Mouse (Mus musculus) limb, embryonic 10.5 days (tissue): ENCODE results near the gene Rbbp4. TPM values are rescaled to one million over a fixed set of nuclear protein-coding genes. Genes with fewer than 3 reads are reported as not detected.

Source experiments
- DNase-seq: peaks from one replicate; pipeline ENCODE4 v3.0.0-alpha.2; 2017; ENCODE audit warnings: low spot score
- H3K27ac ChIP-seq: fragments of 300-500 bp; sonication (generic); 2 replicates; pipeline ENCODE4 v1.5.1; 2016; ENCODE audit warnings: mild to moderate bottlenecking
- H3K27me3 ChIP-seq: fragments of 300-500 bp; sonication (generic); 2 replicates; pipeline ENCODE4 v1.6.1; 2016; ENCODE audit warnings: low read depth, mild to moderate bottlenecking; ENCODE audit not compliant: poor library complexity, severe bottlenecking
- H3K36me3 ChIP-seq: fragments of 300-500 bp; sonication (generic); 2 replicates; pipeline ENCODE4 v1.6.1; 2016; ENCODE audit warnings: mild to moderate bottlenecking, moderate library complexity
- H3K4me1 ChIP-seq: fragments of 300-500 bp; sonication (generic); 2 replicates; pipeline ENCODE4 v1.6.1; 2016
- H3K4me3 ChIP-seq: fragments of 300-500 bp; sonication (generic); 2 replicates; pipeline ENCODE4 v1.5.1; 2016; ENCODE audit warnings: mild to moderate bottlenecking, moderate library complexity
- H3K9me3 ChIP-seq: fragments of 300-500 bp; sonication (generic); replicated peaks from 2 replicates; pipeline ENCODE4 v1.6.1; 2016; ENCODE audit warnings: mild to moderate bottlenecking
- WGBS: fragments of 180-500 bp; shearing (Covaris S2); methylation state at CpG from one replicate; pipeline ENCODE4 v1.1.7; 2016; 5-methylcytosine and 5-hydroxymethylcytosine counted together
- polyA plus RNA-seq: library from polyadenylated mRNA; unstranded; fragments of >200 nt; fragmentation: Nextera tagmentation; extraction: Ambion mirVana; gene quantifications from 2 replicates; pipeline ENCODE4 v1.2.1, GENCODE M21; 2016

Rbbp4 gene
- polyA plus RNA-seq, 1 experiment from 2014 or later: 589 TPM

GRCm38 (mm10) chr4:129303816-129304215, 31.4 kb downstream of the Rbbp4 start:
- Histone ChIP-seq H3K27ac (no peak overlapping the region), H3K36me3 (peaks cover 39% of the 10 kb centered on the region), H3K27me3 (no peaks in the 10 kb centered on the region), H3K4me3 (no peak overlapping the region), H3K9me3 (no peaks in the 10 kb centered on the region), H3K4me1 (peaks cover 8% of the 10 kb centered on the region)
- no peak for DNase-seq
- WGBS: 89% methylated on average over 9 of the region's 9 CpGs

GRCm38 (mm10) chr4:129303401-129303800, 31.8 kb downstream of the Rbbp4 start:
- H3K4me1 ChIP-seq: peaks cover 10% of the 10 kb centered on the region
- no peak overlapping the region for H3K4me3 ChIP-seq
- H3K27ac ChIP-seq: no peak overlapping the region
- WGBS: 83% methylated on average over 5 of the region's 5 CpGs
- no peaks in the 10 kb centered on the region for H3K27me3 ChIP-seq
- H3K9me3 ChIP-seq: no peaks in the 10 kb centered on the region
- H3K36me3 ChIP-seq: peaks cover 34% of the 10 kb centered on the region
- DNase-seq: no peak

GRCm38 (mm10) chr4:129299121-129299520, 36.0 kb downstream of the Rbbp4 start:
- Histone ChIP-seq H3K4me3 (no peak overlapping the region), H3K27me3 (no peaks in the 10 kb centered on the region), H3K4me1 (peaks cover 18% of the 10 kb centered on the region), H3K9me3 (no peaks in the 10 kb centered on the region), H3K27ac (no peak overlapping the region), H3K36me3 (peaks cover 3% of the 10 kb centered on the region; the same call in 1 of the 2 replicates)
- WGBS: 63% methylated on average over 10 of the region's 10 CpGs
- DNase-seq: no peak

- no peak for DNase-seq
- 83% methylated on average over 4 of the region's 4 CpGs for WGBS
- peaks cover 29% of the 10 kb centered on the region for H3K4me1 ChIP-seq
These were observed 37.4 kb downstream of the Rbbp4 start for GRCm38 (mm10) chr4:129297724-129298123.

GRCm38 (mm10) chr4:129296066-129296465, 39.1 kb downstream of the Rbbp4 start:
- 91% methylated on average over 7 of the region's 7 CpGs for WGBS
- Histone ChIP-seq H3K4me1 (peaks cover 29% of the 10 kb centered on the region), H3K36me3 (no peaks in the 10 kb centered on the region), H3K27me3 (no peaks in the 10 kb centered on the region; the same call in none of the 2 replicates), H3K27ac (no peak overlapping the region), H3K4me3 (no peak overlapping the region), H3K9me3 (no peaks in the 10 kb centered on the region)
- no peak for DNase-seq

More at GRCm38 (mm10) chr4:129297724-129298123, 37.4 kb downstream of the Rbbp4 start:
- Histone ChIP-seq H3K36me3 (no peaks in the 10 kb centered on the region), H3K27ac (no peak overlapping the region), H3K27me3 (no peaks in the 10 kb centered on the region; the same call in none of the 2 replicates), H3K4me3 (no peak overlapping the region; the same call in 1 of the 2 replicates), H3K9me3 (no peaks in the 10 kb centered on the region)

- Histone ChIP-seq H3K27ac (no peak overlapping the region), H3K4me3 (no peak overlapping the region), H3K4me1 (peaks cover 29% of the 10 kb centered on the region), H3K27me3 (no peaks in the 10 kb centered on the region; the same call in none of the 2 replicates), H3K9me3 (no peaks in the 10 kb centered on the region), H3K36me3 (no peaks in the 10 kb centered on the region)
- 81% methylated on average over 2 of the region's 2 CpGs for whole genome bisulfite sequencing
- DNase-seq: no peak
These were observed 40.0 kb downstream of the Rbbp4 start for GRCm38 (mm10) chr4:129295188-129295587.

GRCm38 (mm10) chr4:129293702-129294101, 41.5 kb downstream of the Rbbp4 start:
- Histone ChIP-seq H3K27ac (peak overlapping the region; percentile 36; the same call in 1 of the 2 replicates), H3K4me3 (peak overlapping the region; percentile 21; the same call in 1 of the 2 replicates), H3K9me3 (no peaks in the 10 kb centered on the region), H3K27me3 (peaks cover 5% of the 10 kb centered on the region), H3K4me1 (peaks cover 21% of the 10 kb centered on the region), H3K36me3 (no peaks in the 10 kb centered on the region)
- whole genome bisulfite sequencing: 32% methylated on average over 16 of the region's 16 CpGs
- DNase-seq: peak; percentile 45

GRCm38 (mm10) chr4:129292831-129293230, 42.3 kb downstream of the Rbbp4 start:
- peaks cover 13% of the 10 kb centered on the region for H3K4me1 ChIP-seq
- no peaks in the 10 kb centered on the region for H3K36me3 ChIP-seq
- H3K27me3 ChIP-seq: peaks cover 14% of the 10 kb centered on the region
- DNase-seq: no peak
- no peak overlapping the region for H3K4me3 ChIP-seq
- 73% methylated on average over 7 of the region's 7 CpGs for WGBS
- H3K27ac ChIP-seq: no peak overlapping the region
- H3K9me3 ChIP-seq: no peaks in the 10 kb centered on the region

GRCm38 (mm10) chr4:129289671-129290070, 45.5 kb downstream of the Rbbp4 start:
- no peaks in the 10 kb centered on the region for H3K36me3 ChIP-seq
- peaks cover 44% of the 10 kb centered on the region for H3K27me3 ChIP-seq
- no peak for DNase-seq
- H3K27ac ChIP-seq: no peak overlapping the region
- H3K4me3 ChIP-seq: no peak overlapping the region
- no peaks in the 10 kb centered on the region for H3K9me3 ChIP-seq
- 88% methylated on average over 8 of the region's 8 CpGs for WGBS
- H3K4me1 ChIP-seq: peaks cover 28% of the 10 kb centered on the region

GRCm38 (mm10) chr4:129288067-129288466, 47.1 kb downstream of the Rbbp4 start:
- Histone ChIP-seq H3K4me3 (peak overlapping the region; percentile 65), H3K4me1 (peaks cover 19% of the 10 kb centered on the region), H3K27ac (no peak overlapping the region), H3K27me3 (peaks cover 45% of the 10 kb centered on the region), H3K36me3 (no peaks in the 10 kb centered on the region), H3K9me3 (no peaks in the 10 kb centered on the region)
- no peak for DNase-seq
- WGBS: 39% methylated on average over 3 of the region's 3 CpGs

- DNase-seq: peak; percentile 59
- peaks cover 45% of the 10 kb centered on the region for H3K27me3 ChIP-seq
- H3K4me1 ChIP-seq: peaks cover 17% of the 10 kb centered on the region
- H3K9me3 ChIP-seq: no peaks in the 10 kb centered on the region
- H3K36me3 ChIP-seq: no peaks in the 10 kb centered on the region
- peak within 1 kb of the TSS; percentile 65 for H3K4me3 ChIP-seq
- under 1% methylated on average over 53 of the region's 53 CpGs for WGBS
- H3K27ac ChIP-seq: peak within 1 kb of the TSS; percentile 50
These were observed 47.6 kb downstream of the Rbbp4 start, which contains the start of gene Sync for GRCm38 (mm10) chr4:129287472-129287981. TSS of gene Sync (plus strand) at chr4:129287617.

- Histone ChIP-seq H3K36me3 (no peaks in the 10 kb centered on the region), H3K27ac (peak overlapping the region; percentile 50), H3K4me1 (peaks cover 17% of the 10 kb centered on the region), H3K9me3 (no peaks in the 10 kb centered on the region), H3K27me3 (peaks cover 45% of the 10 kb centered on the region), H3K4me3 (peak overlapping the region; percentile 65)
- WGBS: 4% methylated on average over 28 of the region's 28 CpGs
- peak; percentile 56 for DNase-seq
These were observed 48.3 kb downstream of the Rbbp4 start for GRCm38 (mm10) chr4:129286683-129287471.

GRCm38 (mm10) chr4:129286001-129286682, 49.0 kb downstream of the Rbbp4 start:
- no peak overlapping the region for H3K27ac ChIP-seq
- peaks cover 17% of the 10 kb centered on the region for H3K4me1 ChIP-seq
- no peaks in the 10 kb centered on the region for H3K9me3 ChIP-seq
- WGBS: 70% methylated on average over 5 of the region's 5 CpGs
- DNase-seq: no peak
- H3K27me3 ChIP-seq: peaks cover 45% of the 10 kb centered on the region
- no peaks in the 10 kb centered on the region for H3K36me3 ChIP-seq
- H3K4me3 ChIP-seq: peak overlapping the region; percentile 65; the same call in 1 of the 2 replicates
